In genomic region chr17:93609942-93610596, GRCm38 (mm10) we compare ENCODE assay signal across 10 mouse cellular contexts.
DNase-seq lines count a peak whose midpoint lies in the region; TF ChIP-seq lines count a peak whose summit lies in the region.
"Had no signal": no experiment of that assay in that cellular context is flagged by ENCODE, and none has a peak within 500 bp of the region (broad histone marks: within the 10 kb centered on the region; RNA-seq: fewer than 3 reads in every experiment).

No protein-coding gene starts in this region.

- intact Hi-C loops in left cerebral cortex, postnatal 4 days (cut with DNase I): no loop called here

- peak; percentile 2 for DNase-seq in left cerebral cortex, adult 11 months (ENCODE audit: low spot score)
- DNase-seq in left cerebral cortex, adult 8-10 months (ENCODE audit: low spot score in 2 of 2): no peak
- DNase-seq in brain, embryonic 14.5 days (ENCODE audit: low read depth): peak; percentile 50
- DNase-seq in layer of hippocampus, adult 8-10 months (ENCODE audit: low spot score in 2 of 2): peak; percentile 17 to 20
- peak; percentile 2 for DNase-seq in left cerebral cortex, postnatal 4 days
- no peak for DNase-seq in natural killer cell, adult 2 months (ENCODE audit: low spot score in 2 of 2)
- DNase-seq in embryo, embryonic 11 days: no peak
- DNase-seq: adrenal gland, postnatal 10 days; cerebellum, adult 11 months; thymus, adult 18-20 months had no signal

- no peak for TF ChIP-seq POLR2A in brain, embryonic 14.5 days (IDR thresholded peaks at IDR 0.05; ENCODE audit: borderline replicate concordance, extremely low read depth, insufficient read depth, insufficient read length, poor library complexity, severe bottlenecking)

- TF ChIP-seq CTCF in brain, embryonic 14.5 days (IDR thresholded peaks at IDR 0.05; ENCODE audit: borderline replicate concordance, extremely low read depth, insufficient read depth, insufficient read length): no peak

Comparison
In these comparisons a context has a peak if more than half of its experiments do, and no peak if none do; other contexts are left out.
1. DNase-seq: peak in left cerebral cortex, adult 11 months (single experiment), brain, embryonic 14.5 days (single experiment), layer of hippocampus, adult 8-10 months (2 of 2) and left cerebral cortex, postnatal 4 days (single experiment); none in left cerebral cortex, adult 8-10 months (0 of 2), natural killer cell, adult 2 months (0 of 2) and embryo, embryonic 11 days (single experiment).